Mouse (Mus musculus) kidney, adult 2 months (tissue): ENCODE data around the gene Hif3a.

Source experiments
- CTCF ChIP-seq: fragments of 200-500 bp; conservative IDR thresholded peaks from 2 replicates; pipeline ENCODE4 v1.5.1; 2011; ENCODE audit warnings: low read depth, mild to moderate bottlenecking, control low read depth, low read length, moderate library complexity, mixed read lengths; ENCODE audit not compliant: insufficient read depth, insufficient read length
- POLR2A ChIP-seq: fragments of 200-500 bp; IDR thresholded peaks from one replicate; pipeline ENCODE4 v1.6.1; 2011; ENCODE audit warnings: low read depth, low read length, control low read depth

DNA sequence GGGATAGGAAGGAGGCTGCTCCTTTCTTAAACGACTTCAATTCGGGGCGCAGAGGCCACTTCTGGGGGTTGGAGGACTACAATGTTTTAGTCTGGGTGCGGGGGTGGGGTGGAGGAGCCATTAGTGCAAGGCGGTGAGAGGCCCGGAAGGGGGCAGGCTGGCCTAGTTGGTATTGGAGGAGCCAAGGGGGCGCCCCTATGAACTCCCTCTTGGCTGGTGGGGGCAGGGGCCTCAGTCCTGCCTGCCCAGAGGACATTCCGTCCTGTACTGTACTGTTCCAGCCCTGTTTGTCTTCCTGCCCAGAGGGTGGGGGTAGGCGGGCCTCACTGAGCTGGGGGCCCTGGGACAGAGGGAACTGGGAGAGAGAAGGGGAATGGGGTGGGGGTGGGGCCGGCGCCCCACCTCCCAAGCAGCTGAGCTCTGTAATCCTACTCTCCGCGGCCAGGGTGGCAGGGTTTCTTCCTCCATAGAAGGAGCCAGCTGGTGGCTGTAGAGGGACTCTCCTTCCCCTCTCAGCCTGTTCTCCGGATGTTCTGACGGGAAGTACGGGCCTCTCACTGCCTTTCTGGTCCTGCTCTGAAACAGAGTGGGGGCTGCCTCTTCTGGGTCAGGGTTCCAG, 4.0 kb downstream of the Hif3a start:
- TF ChIP-seq POLR2A (peak; percentile 47), CTCF (no peak; the same call in 1 of the 2 replicates)
